Mouse (Mus musculus): Measurements from ENCODE around the gene Rgl1. TPM values are rescaled to one million over a fixed set of nuclear protein-coding genes. Genes with fewer than 3 reads are reported as not detected.

Rgl1 gene
- total RNA-seq, 1 experiment from 2014 or later: 32.3 TPM

DNA sequence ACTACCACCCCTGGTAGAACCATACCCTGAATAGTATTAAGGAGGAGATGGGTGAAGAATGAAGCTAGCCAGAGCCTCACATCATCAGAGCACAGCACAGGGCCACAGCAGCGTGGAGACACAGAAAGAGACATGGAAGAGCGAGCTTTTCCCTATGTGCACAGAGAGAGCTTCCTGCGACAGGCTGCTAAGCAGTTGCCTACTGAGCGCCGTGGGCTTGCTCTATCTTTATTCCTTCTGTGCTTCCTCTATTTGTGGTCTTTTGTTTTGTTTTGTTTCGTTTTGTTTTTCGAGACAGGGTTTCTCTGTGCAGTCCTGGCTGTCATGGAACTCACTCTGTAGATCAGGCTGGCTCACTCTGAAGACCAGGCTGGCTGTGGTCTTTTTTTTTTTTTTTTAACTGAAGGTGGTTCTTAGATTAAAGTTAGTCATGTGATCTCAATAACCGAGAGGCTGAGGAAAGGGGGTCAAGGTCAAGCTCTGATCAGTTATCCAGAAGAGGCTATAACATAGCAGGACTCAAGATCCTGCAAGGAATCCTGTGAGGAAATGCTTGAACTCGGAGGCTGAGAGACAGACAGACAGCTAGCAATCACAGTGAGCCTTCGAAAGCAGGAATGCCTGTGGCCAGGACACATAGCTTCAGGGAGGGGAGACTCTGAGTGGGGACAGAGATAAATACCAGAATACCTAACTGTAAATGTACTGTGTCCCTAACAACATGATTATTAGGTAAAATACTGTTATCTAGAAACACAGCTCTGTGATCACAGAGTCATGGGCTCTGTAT, 150.0 kb downstream of the Rgl1 start:
- DNase-seq: no peak

- DNase-seq: no peak
Measured at GRCm38 (mm10) chr1:152614743-152615380, 151.3 kb downstream of the Rgl1 start.

- DNase-seq: no peak
Measured at GRCm38 (mm10) chr1:152613158-152613857, 152.8 kb downstream of the Rgl1 start.

DNA sequence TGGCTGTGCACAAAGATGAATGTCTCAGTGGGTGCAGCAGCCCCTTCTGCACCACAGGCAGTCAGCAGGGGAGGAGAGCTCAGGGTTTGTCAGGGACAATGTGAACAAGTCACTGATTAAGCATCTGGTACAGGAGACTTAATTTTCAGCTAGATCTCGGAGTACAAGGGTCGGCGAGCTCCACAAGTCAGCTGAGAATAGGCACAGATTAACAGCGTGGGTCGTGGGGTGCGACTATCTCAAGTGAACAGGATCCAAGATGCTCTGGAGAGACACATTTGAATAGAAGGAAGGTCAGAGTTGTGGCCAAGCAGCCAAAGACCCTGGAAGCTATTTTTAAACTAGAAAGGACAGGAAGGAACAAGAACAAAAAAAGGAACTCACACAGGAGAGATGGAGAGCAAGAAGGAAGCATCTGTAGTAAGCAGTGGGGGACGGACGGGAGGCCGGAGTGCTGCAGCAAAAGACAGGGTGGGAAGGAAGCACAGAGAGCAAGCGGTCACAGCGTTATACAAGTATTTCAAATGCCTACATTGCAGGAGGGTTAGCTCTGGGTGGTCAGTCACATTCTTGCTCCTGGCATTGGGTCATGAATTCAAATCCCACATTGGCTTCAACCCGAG, 153.5 kb downstream of the Rgl1 start:
- peak; percentile 12 for DNase-seq

- no peak for DNase-seq
Measured at GRCm38 (mm10) chr1:152609547-152609946, 156.6 kb downstream of the Rgl1 start.

DNA sequence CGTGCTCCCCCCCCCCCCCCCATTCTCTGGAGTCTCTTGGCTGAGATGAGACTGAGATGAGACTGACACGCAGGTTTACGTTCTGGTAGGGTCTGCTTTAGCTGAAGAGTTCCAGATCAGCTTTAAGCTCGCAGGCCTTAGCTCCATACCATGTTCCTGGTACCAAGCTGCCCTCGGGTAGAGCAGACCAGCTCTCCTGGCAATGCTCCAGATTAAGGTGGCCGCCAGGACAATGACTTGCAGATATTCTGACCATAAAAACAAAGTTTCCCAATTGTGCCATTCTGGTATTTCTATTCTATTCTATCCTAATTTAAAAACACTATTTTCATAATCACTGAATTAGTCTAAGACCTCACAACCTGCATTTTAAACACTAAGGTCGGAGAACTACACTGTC, 157.1 kb downstream of the Rgl1 start:
- DNase-seq: peak; percentile 28

DNA sequence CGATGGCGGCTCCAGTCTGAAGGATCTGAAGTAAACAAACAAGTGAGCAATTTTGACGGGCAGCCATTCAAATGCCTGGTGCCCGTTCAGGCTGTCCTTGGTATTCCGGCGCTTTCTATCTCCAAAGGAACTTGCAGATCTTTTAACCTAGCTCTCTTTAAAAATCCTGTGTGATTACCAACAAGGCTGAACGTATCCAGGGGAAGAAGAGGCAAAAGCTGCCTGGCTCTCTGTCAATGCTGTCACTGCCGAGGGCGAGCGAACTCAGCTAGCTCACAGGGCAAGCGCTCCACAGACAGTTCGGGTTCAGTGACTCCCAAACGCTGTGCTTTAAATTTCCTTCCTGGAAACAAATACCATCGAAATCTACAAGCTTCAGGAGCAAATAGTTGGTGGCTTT, 158.4 kb downstream of the Rgl1 start:
- DNase-seq: no peak

DNA sequence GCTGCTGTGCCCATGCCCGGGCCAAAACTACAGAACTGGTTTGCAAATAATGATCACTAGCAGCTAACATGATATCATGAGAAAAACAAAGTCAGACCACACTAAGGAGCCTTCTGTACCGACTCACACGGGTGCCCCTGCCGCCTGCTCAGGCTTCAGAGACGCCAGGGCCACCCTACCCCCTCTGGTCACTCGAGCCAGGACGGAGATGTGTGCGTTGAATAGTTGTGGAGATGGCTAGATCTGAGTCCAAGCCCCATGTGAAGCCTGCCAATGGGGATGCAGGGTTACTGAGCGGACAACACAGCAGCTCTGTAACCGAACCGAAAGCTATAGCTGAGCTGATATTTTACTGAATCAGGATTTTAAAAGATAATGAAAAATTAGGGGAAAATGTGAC, 159.4 kb downstream of the Rgl1 start:
- no peak for DNase-seq

GRCm38 (mm10) chr1:152605895-152606625, 160.1 kb downstream of the Rgl1 start:
- no peak for DNase-seq

- no peak for DNase-seq
Measured at GRCm38 (mm10) chr1:152604147-152604546, 162.0 kb downstream of the Rgl1 start.

DNA sequence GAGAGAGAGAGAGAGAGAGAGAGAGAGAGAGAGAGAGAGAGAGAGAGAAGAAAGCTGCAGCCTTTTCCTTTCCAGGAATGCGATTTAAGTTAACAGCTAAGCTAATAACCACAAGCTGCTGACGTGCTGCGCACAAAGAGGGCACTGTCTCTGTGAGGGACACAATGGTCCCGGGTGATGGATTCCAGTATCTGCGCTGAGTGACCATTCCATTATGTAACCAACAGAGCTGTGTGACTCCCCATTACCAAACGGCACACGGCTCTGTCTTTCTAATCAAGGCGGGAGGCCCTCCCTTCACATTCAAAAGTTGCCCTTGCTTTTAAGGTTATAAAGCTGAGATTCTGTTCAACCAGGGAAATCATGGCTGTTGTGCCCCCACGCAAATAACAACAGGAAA, 162.5 kb downstream of the Rgl1 start:
- DNase-seq: no peak

DNA sequence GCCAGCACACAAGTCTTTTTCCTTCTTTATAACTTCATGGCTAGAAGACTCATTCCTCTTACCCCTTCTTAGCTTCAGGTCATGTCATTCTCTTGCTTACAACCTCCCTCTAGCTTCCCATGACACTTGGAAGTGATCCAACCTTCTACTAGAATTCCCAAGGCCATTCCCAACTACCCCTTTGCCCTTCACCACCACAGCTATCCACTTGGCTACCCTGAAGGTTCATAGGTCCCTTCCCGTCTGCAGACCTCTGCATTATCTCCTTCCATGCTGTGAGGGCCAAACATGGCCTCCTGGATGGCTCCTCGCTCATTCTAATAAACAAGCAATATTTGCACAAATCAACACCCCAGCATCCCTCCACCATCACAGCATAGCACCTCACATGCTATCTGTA, 165.7 kb downstream of the Rgl1 start:
- DNase-seq: no peak

GRCm38 (mm10) chr1:152599347-152599746, 166.8 kb downstream of the Rgl1 start:
- DNase-seq: peak; percentile 49

- peak; percentile 38 for DNase-seq
Measured at GRCm38 (mm10) chr1:152594690-152595089, 171.5 kb downstream of the Rgl1 start.

- no peak for DNase-seq
Measured at GRCm38 (mm10) chr1:152593831-152594549, 172.2 kb downstream of the Rgl1 start.

DNA sequence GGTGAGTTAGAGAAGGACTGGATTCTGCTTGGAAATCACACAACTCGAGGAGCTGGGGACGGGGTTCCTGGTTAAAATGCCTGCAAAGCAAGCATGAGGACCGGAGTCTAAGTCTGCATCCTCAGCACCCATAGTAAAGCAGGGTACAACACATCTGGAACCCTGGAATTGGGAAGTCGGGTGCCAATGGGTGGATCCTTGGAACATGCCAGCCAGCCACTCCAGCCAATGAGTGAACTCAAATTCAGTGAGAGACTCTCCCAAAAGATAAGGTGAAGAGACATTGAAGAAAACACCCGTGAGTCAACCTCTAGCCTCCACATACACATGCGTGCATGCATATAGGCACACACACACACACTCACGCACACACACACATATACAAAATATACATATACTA, 172.8 kb downstream of the Rgl1 start:
- no peak for DNase-seq

- peak; percentile 55 for DNase-seq
Measured at GRCm38 (mm10) chr1:152592609-152593008, 173.5 kb downstream of the Rgl1 start.

- DNase-seq: no peak
Measured at GRCm38 (mm10) chr1:152591746-152592498, 174.2 kb downstream of the Rgl1 start.

DNA sequence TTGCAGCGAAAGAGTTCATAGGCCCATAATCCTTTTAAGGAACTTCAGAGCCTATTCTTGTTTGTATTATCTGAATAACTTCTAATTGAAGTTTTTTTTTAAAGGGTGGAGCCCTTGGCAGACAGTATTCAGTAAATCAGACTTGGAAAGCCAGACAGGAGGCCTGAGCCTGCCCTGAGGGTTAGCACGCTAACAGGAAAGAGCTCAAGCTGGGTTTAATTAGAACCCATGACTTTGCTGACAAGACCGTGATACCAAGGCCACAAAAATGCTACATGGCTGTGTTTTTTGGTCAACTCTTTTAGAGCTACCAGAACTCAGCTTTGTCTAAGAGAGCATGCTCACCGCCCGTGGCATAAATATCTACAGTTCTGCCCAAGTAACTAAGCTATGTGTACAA, 175.8 kb downstream of the Rgl1 start:
- DNase-seq: no peak

DNA sequence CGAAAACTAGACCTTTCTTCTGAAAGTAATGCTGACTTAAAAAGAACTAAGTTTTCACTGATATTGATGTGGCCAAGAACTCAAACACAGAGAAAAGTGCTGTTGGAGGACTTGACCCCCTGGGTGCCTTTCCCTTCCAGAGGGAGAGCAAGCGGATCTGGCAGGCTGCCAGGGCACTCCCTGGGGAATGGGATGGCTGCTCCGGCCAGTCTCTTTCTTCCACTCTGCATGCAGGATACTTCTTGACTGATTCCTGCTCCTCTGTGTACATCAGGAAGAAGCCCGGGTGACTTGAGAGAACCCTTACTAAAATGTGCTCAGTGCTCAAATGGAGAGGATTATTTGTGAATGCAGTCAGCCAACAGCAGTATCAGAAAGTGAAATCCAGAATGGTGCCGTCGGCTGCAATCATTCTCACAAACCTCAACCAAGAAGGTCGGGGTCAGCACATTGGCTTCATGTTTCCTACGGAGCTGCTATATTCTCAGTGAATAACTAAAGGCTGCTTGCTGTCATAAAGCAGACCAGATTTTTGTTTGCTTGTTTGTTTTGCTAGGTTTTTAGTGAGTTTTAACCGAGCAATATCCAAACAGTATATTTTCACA, 176.7 kb downstream of the Rgl1 start:
- peak; percentile 89 for DNase-seq

All from adrenal gland, postnatal 14 days (tissue).